Mouse (Mus musculus): ENCODE results near the gene Sod1. TPM values are rescaled to one million over a fixed set of nuclear protein-coding genes. Genes with fewer than 3 reads are reported as not detected.

Sod1 gene
- polyA plus RNA-seq, 2 experiments: 622 to 1,097 TPM

- H3K9me3 ChIP-seq (ENCODE audit: control insufficient read depth, low read length): no peaks in the 10 kb centered on the region
- no peak for TF ChIP-seq POLR2A (IDR thresholded peaks at IDR 0.05; ENCODE audit: borderline replicate concordance, extremely low read depth, insufficient read depth, insufficient read length)
- DNase-seq (ENCODE audit: low spot score) (no peak), ATAC-seq (ENCODE audit: low FRiP score, low read depth) (no peak)
- no peak overlapping the region for H3K9ac ChIP-seq (ENCODE audit: low read depth, low read length, severe bottlenecking)
- WGBS: 80% methylated on average over 1 of the region's 1 CpGs
- no peaks in the 10 kb centered on the region for H3K27me3 ChIP-seq (ENCODE audit: control insufficient read depth, insufficient read depth, low read length)
- no peak overlapping the region for H3K4me2 ChIP-seq (replicated peaks; ENCODE audit: low read depth, low read length, severe bottlenecking)
- 0 out of 2 replicates have a peak, but pooled peaks cover 3% of the 10 kb centered on the region for H3K4me1 ChIP-seq (ENCODE audit: control insufficient read depth, insufficient read depth, low read length)
- no peak overlapping the region for H3K27ac ChIP-seq (replicated peaks; ENCODE audit: low read depth, low read length)
- H3K36me3 ChIP-seq (ENCODE audit: control insufficient read depth, insufficient read depth, low read length): peaks cover 20% of the 10 kb centered on the region; the same call in 1 of the 2 replicates
- no peak overlapping the region for H3K4me3 ChIP-seq (replicated peaks; ENCODE audit: low read length)
These were observed 44.6 kb downstream of the Sod1 start for GRCm38 (mm10) chr16:90265106-90265505.

GRCm38 (mm10) chr16:90266581-90266980, 46.0 kb downstream of the Sod1 start:
- no peak for ATAC-seq (ENCODE audit: low FRiP score, low read depth)

GRCm38 (mm10) chr16:90275521-90275920, 55.0 kb downstream of the Sod1 start:
- Histone ChIP-seq H3K4me3 (replicated peaks; ENCODE audit: low read length) (no peak overlapping the region), H3K36me3 (ENCODE audit: control insufficient read depth, insufficient read depth, low read length) (no peaks in the 10 kb centered on the region), H3K4me2 (replicated peaks; ENCODE audit: low read depth, low read length, severe bottlenecking) (no peak overlapping the region), H3K9me3 (ENCODE audit: control insufficient read depth, low read length) (no peaks in the 10 kb centered on the region), H3K9ac (ENCODE audit: low read depth, low read length, severe bottlenecking) (no peak overlapping the region), H3K4me1 (ENCODE audit: control insufficient read depth, insufficient read depth, low read length) (no peaks in the 10 kb centered on the region; the same call in 1 of the 2 replicates), H3K27me3 (ENCODE audit: control insufficient read depth, insufficient read depth, low read length) (no peaks in the 10 kb centered on the region), H3K27ac (replicated peaks; ENCODE audit: low read depth, low read length) (no peak overlapping the region)
- ATAC-seq (ENCODE audit: low FRiP score, low read depth): no peak
- no peak for TF ChIP-seq POLR2A (IDR thresholded peaks at IDR 0.05; ENCODE audit: borderline replicate concordance, extremely low read depth, insufficient read depth, insufficient read length)
- no peak for DNase-seq (ENCODE audit: low spot score)
- WGBS: 89% methylated on average over 6 of the region's 6 CpGs

More at GRCm38 (mm10) chr16:90266581-90266980, 46.0 kb downstream of the Sod1 start:
- no peak for TF ChIP-seq POLR2A (IDR thresholded peaks at IDR 0.05; ENCODE audit: borderline replicate concordance, extremely low read depth, insufficient read depth, insufficient read length)
- DNase-seq (ENCODE audit: low spot score): peak; percentile 33
- Histone ChIP-seq H3K27me3 (ENCODE audit: control insufficient read depth, insufficient read depth, low read length) (no peaks in the 10 kb centered on the region), H3K4me3 (replicated peaks; ENCODE audit: low read length) (no peak overlapping the region), H3K9me3 (ENCODE audit: control insufficient read depth, low read length) (no peaks in the 10 kb centered on the region), H3K4me1 (ENCODE audit: control insufficient read depth, insufficient read depth, low read length) (0 out of 2 replicates have a peak, but pooled peaks cover 3% of the 10 kb centered on the region), H3K27ac (replicated peaks; ENCODE audit: low read depth, low read length) (no peak overlapping the region), H3K36me3 (ENCODE audit: control insufficient read depth, insufficient read depth, low read length) (peaks cover 12% of the 10 kb centered on the region; the same call in 1 of the 2 replicates), H3K9ac (ENCODE audit: low read depth, low read length, severe bottlenecking) (no peak overlapping the region), H3K4me2 (replicated peaks; ENCODE audit: low read depth, low read length, severe bottlenecking) (no peak overlapping the region)
- 0% methylated on average over 1 of the region's 1 CpGs for WGBS

Other genes with a start within 250 kb of the Sod1 start
- gene Tiam1, start 77.0 kb upstream of the Sod1 start, polyA plus RNA-seq (2012; rRNA removed): 19.1 and 22.4 TPM in 2 replicates
- 54.9 and 57.2 TPM in 2 replicates for gene Tiam1, start 77.0 kb upstream of the Sod1 start, polyA plus RNA-seq (2014; fragmentation: Nextera tagmentation; extraction: Ambion mirVana)
- 64.3 and 78.5 TPM in 2 replicates for gene Scaf4, start 63.7 kb downstream of the Sod1 start, polyA plus RNA-seq (2012; rRNA removed)
- gene Scaf4, start 63.7 kb downstream of the Sod1 start, polyA plus RNA-seq (2014; fragmentation: Nextera tagmentation; extraction: Ambion mirVana): 24.8 and 31.9 TPM in 2 replicates
- gene Hunk, start 165.3 kb downstream of the Sod1 start, polyA plus RNA-seq (2012; rRNA removed): 19.9 and 21.8 TPM in 2 replicates
- gene Hunk, start 165.3 kb downstream of the Sod1 start, polyA plus RNA-seq (2014; fragmentation: Nextera tagmentation; extraction: Ambion mirVana): 14.1 and 18.7 TPM in 2 replicates